In genomic region chr9:57761563-57762551, GRCm38 (mm10) we compare ENCODE assay signal across 8 mouse cellular contexts. TPM values are rescaled to one million over a fixed set of nuclear protein-coding genes. Genes with fewer than 3 reads are reported as not detected.
DNase-seq lines count a peak whose midpoint lies in the region; ATAC-seq and TF ChIP-seq lines count a peak whose summit lies in the region.

No protein-coding gene starts in this region.

- ATAC-seq in forebrain, embryonic 14.5 days = no peak
- ATAC-seq in limb, embryonic 12.5 days (ENCODE audit: insufficient number of reproducible peaks, insufficient read depth, low FRiP score, low TSS enrichment, low read depth) = no peak

- dilution Hi-C loops in CH12.LX (cut with MboI; ENCODE audit: extremely low pct_ligation_motif_present, extremely low pct_unique_long_range_greater_than_20kb, low sequenced_read_pairs) = no loop called here

- no peak for TF ChIP-seq POLR2A in CH12.LX (IDR thresholded peaks at IDR 0.05; ENCODE audit: low read depth, low read length)

- TF ChIP-seq EP300 in CH12.LX (IDR thresholded peaks at IDR 0.05; ENCODE audit: low read length) = no peak

- peaks cover 48 to 51% of the 10 kb centered on the region in 2 experiments for H3K36me3 ChIP-seq in CH12.LX (replicated peaks in 1 of 2; ENCODE audit: control insufficient read depth in 1 of 2, insufficient read depth in 1 of 2, low read length in 1 of 2)
- peaks cover 49% of the 10 kb centered on the region for H3K36me3 ChIP-seq in forebrain, embryonic 14.5 days (ENCODE audit: control insufficient read depth, insufficient read depth, low read length)
- H3K36me3 ChIP-seq in limb, embryonic 12.5 days = peaks cover 52% of the 10 kb centered on the region

- H3K27me3 ChIP-seq in CH12.LX (replicated peaks) = peaks cover 7% of the 10 kb centered on the region
- no peaks in the 10 kb centered on the region for H3K27me3 ChIP-seq in forebrain, embryonic 14.5 days (replicated peaks; ENCODE audit: control insufficient read depth, insufficient read depth, low read length)
- H3K27me3 ChIP-seq in limb, embryonic 12.5 days = no peaks in the 10 kb centered on the region

- peaks cover 59% of the 10 kb centered on the region for H3K79me2 ChIP-seq in CH12.LX (replicated peaks; ENCODE audit: control insufficient read depth, extremely low read depth, insufficient read depth, poor library complexity, severe bottlenecking)

- peak overlapping the region in 1 of 3 experiments; percentile 30 for H3K4me3 ChIP-seq in CH12.LX (replicated peaks in 1 of 3; ENCODE audit: low read depth in 2 of 3, low read length in 2 of 3, poor library complexity in 1 of 3)
- no peak overlapping the region for H3K4me3 ChIP-seq in forebrain, embryonic 14.5 days (ENCODE audit: low read depth, low read length)
- 0 out of 2 replicates have a peak overlapping the region, but pooled peaks have one; percentile 11 for H3K4me3 ChIP-seq in limb, embryonic 12.5 days (replicated peaks)

- intact Hi-C loops in gastrocnemius, postnatal 36 days (cut with DNase I) = loop anchor here (5.0 to 10.0 kb wide), 2 partner anchors 225 to 233 kb away; partner anchors contain the start of gene Fam219b

- peaks cover 4 to 49% of the 10 kb centered on the region in 2 experiments for H3K4me1 ChIP-seq in CH12.LX (ENCODE audit: control insufficient read depth in 1 of 2, insufficient read depth in 2 of 2)
- peaks cover 29% of the 10 kb centered on the region for H3K4me1 ChIP-seq in forebrain, embryonic 14.5 days (ENCODE audit: control insufficient read depth, insufficient read depth, low read length)
- H3K4me1 ChIP-seq in limb, embryonic 12.5 days (replicated peaks) = peaks cover 38% of the 10 kb centered on the region

- no peak for TF ChIP-seq CTCF in CH12.LX (conservative IDR thresholded peaks at IDR 0.05 in 1 of 2, IDR thresholded peaks at IDR 0.05 in 1 of 2; ENCODE audit: low read depth in 2 of 2, low read length in 2 of 2)

- 92% methylated on average over 13 of the region's 13 CpGs for WGBS in forebrain, embryonic 14.5 days
- 94% methylated on average over 13 of the region's 13 CpGs for WGBS in limb, embryonic 12.5 days

- in situ Hi-C loops in CH12.LX (cut with MboI; ENCODE audit: low pct_ligation_motif_present, low pct_unique_long_range_greater_than_20kb, low sequenced_read_pairs) = no loop called here

- H3K27ac ChIP-seq in CH12.LX (ENCODE audit: insufficient read depth, low read depth) = no peak overlapping the region
- H3K27ac ChIP-seq in forebrain, embryonic 14.5 days (ENCODE audit: low read depth, low read length) = no peak overlapping the region
- no peak overlapping the region for H3K27ac ChIP-seq in limb, embryonic 12.5 days

- peak overlapping the region; percentile 93; the same call in 1 of the 2 replicates for H3K4me2 ChIP-seq in CH12.LX (ENCODE audit: insufficient read depth, low read depth, poor library complexity, severe bottlenecking)
- 0 out of 2 replicates have a peak overlapping the region, but pooled peaks have one; percentile 91 for H3K4me2 ChIP-seq in forebrain, embryonic 14.5 days (ENCODE audit: low read length)
- peak overlapping the region; percentile 97; the same call in 1 of the 2 replicates for H3K4me2 ChIP-seq in limb, embryonic 12.5 days

- TF ChIP-seq RAD21 in CH12.LX (IDR thresholded peaks at IDR 0.05; ENCODE audit: low read depth, low read length) = no peak

- peak overlapping the region; percentile 5; the same call in 1 of the 2 replicates for H3K9ac ChIP-seq in CH12.LX (ENCODE audit: insufficient read depth, low read depth)
- H3K9ac ChIP-seq in forebrain, embryonic 14.5 days (ENCODE audit: low read length) = no peak overlapping the region
- H3K9ac ChIP-seq in limb, embryonic 12.5 days (replicated peaks) = no peak overlapping the region

- DNase-seq in gastrocnemius, adult 18-20 months (ENCODE audit: low spot score) = peak; percentile 62
- DNase-seq in gastrocnemius, postnatal 36 days = no peak
- no peak for DNase-seq in CH12.LX (ENCODE audit: extremely low read depth)
- DNase-seq in forebrain, embryonic 14.5 days (ENCODE audit: low spot score) = no peak
- DNase-seq in thymus, adult 18-20 months = peak; percentile 47 to 69
- no peak for DNase-seq in spleen, postnatal 10 days (ENCODE audit: low spot score in 2 of 2)
- no peak for DNase-seq in spleen, postnatal 36 days (ENCODE audit: low spot score in 2 of 2)

- no peaks in the 10 kb centered on the region for H3K9me3 ChIP-seq in CH12.LX (replicated peaks; ENCODE audit: low read length)
- no peaks in the 10 kb centered on the region for H3K9me3 ChIP-seq in forebrain, embryonic 14.5 days (replicated peaks; ENCODE audit: control insufficient read depth, low read length)
- H3K9me3 ChIP-seq in limb, embryonic 12.5 days = no peaks in the 10 kb centered on the region

TF ChIP-seq in CH12.LX, 34 proteins besides CTCF, POLR2A, EP300 and RAD21:
- no peak for TF ChIP-seq CHD2 (IDR thresholded peaks at IDR 0.05; ENCODE audit: low read length)
- TF ChIP-seq CHD1 (IDR thresholded peaks at IDR 0.05; ENCODE audit: low read depth, low read length) = peak; percentile 59; the same call in 1 of the 2 replicates

RNA-seq across cellular contexts. Expression of gene Clk3, which starts 3.8 kb away (rescaled TPM):
- total RNA-seq in gastrocnemius, adult 18-20 months (2021) = 10 to 100 TPM; 36.1 to 45.2 TPM
- 10 to 100 TPM; 35.9 to 37.7 TPM for total RNA-seq in gastrocnemius, postnatal 36 days (2021)
- 39.9 and 46.7 TPM in 2 replicates for total RNA-seq in CH12.LX (2012; rRNA removed)
- total RNA-seq in CH12.LX (2014; rRNA removed) = 69.0 and 87.7 TPM in 2 replicates
- 62.4 and 67.9 TPM in 2 replicates for polyA plus RNA-seq in CH12.LX (2012; ENCODE audit: insufficient read length, low read depth)
- 92.3 and 94.9 TPM in 2 replicates for polyA plus RNA-seq in forebrain, embryonic 14.5 days (2014; fragmentation: Nextera tagmentation; extraction: Ambion mirVana)
- polyA plus RNA-seq in limb, embryonic 12.5 days (2016; fragmentation: Nextera tagmentation; extraction: Ambion mirVana) = 79.6 and 83.3 TPM in 2 replicates

RNA-seq across cellular contexts. Expression of gene Edc3, which starts 53.5 kb away (rescaled TPM):
- total RNA-seq in gastrocnemius, adult 18-20 months (2021) = 1 to 10 TPM; 4.7 to 5.1 TPM
- 1 to 10 TPM; 4.8 to 6.3 TPM for total RNA-seq in gastrocnemius, postnatal 36 days (2021)
- total RNA-seq in CH12.LX (2012; rRNA removed) (9.6 and 10.6 TPM in 2 replicates), CH12.LX (2014; rRNA removed) (10.9 and 13.6 TPM in 2 replicates)
- 24.1 and 27.9 TPM in 2 replicates for polyA plus RNA-seq in CH12.LX (2012; ENCODE audit: insufficient read length, low read depth)
- polyA plus RNA-seq in forebrain, embryonic 14.5 days (2014; fragmentation: Nextera tagmentation; extraction: Ambion mirVana) = 27.5 and 28.9 TPM in 2 replicates
- 41.4 and 42.1 TPM in 2 replicates for polyA plus RNA-seq in limb, embryonic 12.5 days (2016; fragmentation: Nextera tagmentation; extraction: Ambion mirVana)

Comparison
In these comparisons a context has a peak if more than half of its experiments do, and no peak if none do; other contexts are left out.
1. DNase-seq: peak in gastrocnemius, adult 18-20 months (single experiment) and thymus, adult 18-20 months (2 of 2); none in gastrocnemius, postnatal 36 days (0 of 2), CH12.LX (single experiment), forebrain, embryonic 14.5 days (single experiment), spleen, postnatal 10 days (0 of 2) and spleen, postnatal 36 days (0 of 2).
2. Peak in every context shown above with its lines, with median percentiles within 50 percentile points of each other: H3K4me2 ChIP-seq.